Mouse (Mus musculus): ENCODE results near the gene B3gnt6. TPM values are rescaled to one million over a fixed set of nuclear protein-coding genes. Genes with fewer than 3 reads are reported as not detected.
A peak's percentile ranks its signal among the peaks of the same experiment; 100 is the strongest.
"Not testable (repeated sequence)": the region's sequence is repeated elsewhere in the genome, so short reads cannot be mapped to it uniquely, and the experiment has no call there.

B3gnt6 gene
- total RNA-seq (2021), result 1 to 10 TPM in 1 of 2 experiments, under 1 TPM in 1; 0.20 to 3.2 TPM
- long read RNA-seq, experiment 1, partial matches to known transcripts, result 3 of 5 reads
- long read RNA-seq, experiment 1, other reads (novel, unspliced or antisense), result 0 of 5 reads
- long read RNA-seq, experiment 2, result 0 reads

DNA sequence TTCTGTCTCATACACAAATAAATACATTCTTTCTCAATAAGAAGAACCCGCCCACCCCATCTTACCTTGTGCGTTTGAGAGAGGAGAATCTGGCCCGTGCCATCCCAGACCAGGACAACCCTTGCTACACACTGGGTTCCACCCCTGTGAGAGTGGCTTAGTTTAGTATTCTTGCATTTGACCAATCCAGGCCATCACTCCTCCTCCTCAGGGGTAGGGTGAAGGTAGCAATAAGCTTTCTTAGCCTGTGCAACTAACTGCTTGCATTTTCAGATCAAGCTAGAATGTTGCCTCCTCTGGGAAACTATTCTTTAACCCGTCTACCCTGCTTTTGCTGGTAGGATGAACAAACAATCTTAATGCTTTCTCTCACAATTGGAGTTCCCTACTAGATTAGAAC lies at the start of gene B3gnt6:
Gene B3gnt6 (minus strand): TSS at position 101 of the 400 bp plus-strand sequence.
- no peak for DNase-seq

DNA sequence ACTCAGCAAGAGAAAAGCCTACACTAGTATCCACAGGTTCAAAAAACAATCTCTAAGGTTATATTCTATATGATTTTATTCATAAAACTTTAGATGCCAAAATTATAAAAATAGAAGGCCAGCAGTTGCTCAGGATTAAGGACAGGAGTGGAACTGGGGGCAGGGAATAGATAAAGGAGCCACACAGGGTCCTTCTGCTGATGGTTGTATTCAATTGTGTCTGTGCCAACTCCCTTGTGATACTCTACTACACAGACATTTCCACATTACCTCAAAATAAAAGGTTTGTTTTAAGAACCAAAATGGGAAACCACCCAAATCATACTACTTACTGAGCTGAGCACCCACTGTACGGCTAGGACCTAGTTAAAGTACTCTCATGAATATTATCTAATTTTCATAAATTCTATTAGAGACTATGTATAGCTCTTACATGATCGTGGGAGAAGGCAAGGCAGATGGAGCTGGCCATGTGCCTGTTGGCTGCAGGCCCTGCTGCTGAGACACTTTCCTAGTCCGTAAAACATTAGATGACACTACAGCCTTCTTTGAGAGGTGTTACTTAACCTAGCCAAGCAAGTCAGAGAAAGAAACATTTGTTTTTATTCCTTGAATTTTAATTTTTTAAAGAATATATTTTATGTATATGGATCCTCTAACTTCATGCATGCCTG lies 37.5 kb upstream of the B3gnt6 start:
- no peak for DNase-seq

DNA sequence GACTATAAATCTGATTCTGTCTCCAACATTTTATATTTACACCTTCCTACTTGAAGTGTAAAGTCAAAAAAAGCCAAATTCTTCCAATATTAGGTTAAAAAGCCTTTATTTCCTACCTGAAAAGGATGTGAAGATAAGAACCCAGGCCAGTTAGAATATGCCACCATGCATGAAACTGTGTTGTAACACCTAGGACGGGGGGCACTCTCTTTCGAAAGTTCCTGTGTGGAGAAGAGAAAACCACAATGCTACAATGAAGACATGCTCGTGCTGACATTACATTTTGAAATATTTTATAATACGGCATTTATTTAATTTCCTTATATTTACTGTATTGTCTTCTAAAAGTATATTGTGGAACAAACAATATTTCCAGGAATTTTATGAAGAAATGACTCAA lies 24.5 kb upstream of the B3gnt6 start:
- DNase-seq, result no peak

DNA sequence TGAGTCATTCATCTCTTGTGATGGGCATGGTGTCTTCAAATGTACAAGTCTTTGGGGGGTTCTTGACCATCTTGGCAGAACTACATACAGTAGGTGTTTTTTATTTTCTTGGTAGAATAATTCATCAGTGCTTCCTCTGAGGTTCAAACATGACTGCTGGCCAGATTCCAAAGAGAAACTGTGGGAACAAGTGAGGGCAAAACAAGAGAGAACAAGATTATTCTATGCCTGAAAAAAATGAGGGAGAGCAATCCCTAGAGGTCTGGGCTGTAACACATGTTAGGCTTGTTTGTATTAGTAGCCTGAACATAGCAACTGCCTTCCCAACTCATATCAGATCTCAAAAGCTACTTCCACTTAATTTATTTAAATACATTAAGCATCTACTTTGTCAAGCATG lies 17.4 kb upstream of the B3gnt6 start:
- DNase-seq, result no peak

DNA sequence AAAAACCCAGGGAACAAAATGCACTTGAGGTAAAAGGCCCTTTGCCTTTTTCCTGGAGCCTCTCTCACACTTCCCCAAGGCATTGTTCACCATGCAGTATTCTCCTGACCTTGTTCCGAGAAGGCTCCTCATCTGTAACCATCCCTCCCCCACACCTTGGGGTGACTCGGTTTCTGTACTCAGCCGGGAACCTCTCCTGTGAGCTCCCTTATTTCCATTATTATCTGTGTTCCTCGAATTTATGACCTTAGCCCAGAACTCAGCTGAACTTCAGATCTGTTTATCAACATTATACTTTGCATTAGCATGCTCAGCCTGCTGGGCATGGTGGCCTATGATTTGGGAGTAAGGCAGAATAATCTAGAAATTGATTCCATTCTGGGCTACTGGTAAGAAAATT lies 3.7 kb upstream of the B3gnt6 start:
- no peak for DNase-seq

DNA sequence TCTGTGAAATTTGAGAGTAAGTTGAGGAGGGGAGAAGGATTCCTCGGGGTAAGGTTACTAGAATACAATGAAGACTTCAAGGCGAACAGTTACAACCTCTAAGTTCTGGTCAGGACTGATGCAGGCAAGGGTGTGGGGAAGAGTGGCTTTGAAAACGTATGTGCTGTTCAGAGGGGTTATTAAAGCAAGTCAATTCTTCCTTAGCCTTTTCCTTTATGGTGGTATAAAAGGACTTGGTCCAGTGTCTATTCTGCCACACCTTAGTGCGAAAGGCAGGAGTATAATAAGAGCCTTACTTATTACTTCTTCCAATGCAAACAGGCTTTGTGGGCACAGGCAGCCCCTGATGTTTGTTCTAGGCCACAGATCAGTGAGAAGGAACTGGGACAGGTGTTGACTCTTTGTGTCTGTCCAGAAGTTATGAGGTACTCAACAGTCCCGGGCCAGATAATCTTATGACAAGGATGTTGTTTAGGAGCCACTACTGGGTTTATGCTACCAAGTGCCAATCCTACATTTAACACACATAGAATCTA lies 2.3 kb upstream of the B3gnt6 start:
- DNase-seq, result no peak

DNA sequence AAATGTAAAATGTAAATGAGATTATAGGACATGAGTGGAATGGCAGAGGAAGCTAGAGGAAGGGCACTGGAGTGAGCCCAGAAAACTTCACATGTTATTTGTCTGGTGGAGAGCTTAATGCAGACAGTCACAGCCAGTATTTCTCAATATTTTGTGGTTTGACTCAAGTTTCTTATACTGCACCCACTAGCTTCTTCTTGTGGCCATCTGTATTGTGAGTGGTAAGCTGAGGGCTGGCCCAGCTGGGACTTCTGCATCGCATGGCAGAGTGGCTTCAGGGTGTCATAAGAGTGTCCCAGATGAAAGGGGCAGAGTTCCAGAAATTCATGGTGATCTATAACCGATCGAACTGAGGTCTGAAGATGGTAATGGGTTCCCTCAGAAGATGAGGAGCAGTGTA lies 1.1 kb upstream of the B3gnt6 start:
- DNase-seq, result no peak

DNA sequence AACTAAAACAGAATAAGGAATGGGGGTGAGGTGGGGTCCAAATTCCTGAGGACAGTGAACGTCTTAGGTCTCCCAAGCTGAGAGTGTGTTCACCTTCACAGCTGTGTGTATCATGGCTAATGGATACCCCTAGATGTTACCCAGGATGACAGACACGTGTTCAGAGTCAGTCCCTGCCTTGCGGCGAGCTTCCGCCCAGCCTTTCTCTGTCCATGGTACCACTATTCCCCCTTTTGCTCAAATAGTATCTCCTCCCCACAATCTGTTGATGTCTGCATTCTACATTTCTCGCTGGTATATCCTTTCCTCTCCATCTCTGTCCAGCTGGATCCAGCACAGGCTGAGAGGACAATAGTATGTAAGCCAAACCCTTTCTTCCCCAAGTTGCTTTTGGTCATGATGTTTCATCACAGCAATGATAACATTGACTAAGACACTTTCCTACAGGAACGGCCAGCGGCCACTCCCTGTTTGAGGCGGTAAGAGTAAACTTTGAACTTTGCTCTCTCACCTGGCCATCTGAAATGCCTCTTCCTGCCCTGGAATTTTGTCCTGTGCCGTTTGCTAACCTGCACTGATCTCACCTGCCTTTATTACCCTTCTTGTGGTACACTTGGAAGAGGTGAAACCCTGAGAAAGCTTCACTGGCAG lies 4.0 kb downstream of the B3gnt6 start:
- DNase-seq, result no peak

DNA sequence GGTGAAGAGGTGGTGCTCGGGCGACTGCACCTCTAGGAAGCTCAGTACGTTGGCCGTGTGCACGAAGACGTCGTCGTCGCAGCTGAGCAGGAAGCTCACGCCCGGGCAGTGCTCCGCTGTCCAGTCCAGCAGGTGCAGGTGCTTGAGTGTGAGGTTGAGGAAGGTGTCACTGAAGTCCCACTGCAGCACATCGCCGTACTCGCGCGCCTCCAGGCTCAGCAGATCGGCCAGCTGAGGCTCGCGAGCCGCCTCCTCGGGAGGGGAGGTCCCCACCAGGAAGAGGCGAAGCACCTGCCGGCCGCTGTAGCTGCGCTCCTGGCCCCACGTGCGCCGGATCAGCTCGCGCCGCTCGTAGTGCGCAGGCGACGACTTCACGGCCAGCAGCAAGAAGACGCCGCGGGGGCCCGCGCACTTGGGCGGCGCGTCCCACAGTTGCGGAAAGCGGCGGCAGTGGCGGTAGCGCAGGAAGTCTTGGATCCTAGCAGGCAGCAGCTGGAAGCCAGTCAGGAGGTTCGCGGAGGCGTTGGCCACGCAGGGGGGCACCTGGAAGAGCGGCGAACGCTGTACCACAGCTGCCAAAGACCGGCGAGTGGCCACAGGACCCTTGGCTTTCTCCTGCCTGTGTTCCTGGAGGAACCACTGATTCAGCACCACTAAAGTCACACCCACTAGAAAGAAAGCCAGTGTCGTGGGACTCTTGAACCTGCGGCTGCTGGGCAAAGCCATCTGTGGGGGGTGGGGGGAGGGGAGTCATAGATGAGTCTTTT lies 5.1 kb downstream of the B3gnt6 start:
- peak; percentile 30 to 48 for DNase-seq

DNA sequence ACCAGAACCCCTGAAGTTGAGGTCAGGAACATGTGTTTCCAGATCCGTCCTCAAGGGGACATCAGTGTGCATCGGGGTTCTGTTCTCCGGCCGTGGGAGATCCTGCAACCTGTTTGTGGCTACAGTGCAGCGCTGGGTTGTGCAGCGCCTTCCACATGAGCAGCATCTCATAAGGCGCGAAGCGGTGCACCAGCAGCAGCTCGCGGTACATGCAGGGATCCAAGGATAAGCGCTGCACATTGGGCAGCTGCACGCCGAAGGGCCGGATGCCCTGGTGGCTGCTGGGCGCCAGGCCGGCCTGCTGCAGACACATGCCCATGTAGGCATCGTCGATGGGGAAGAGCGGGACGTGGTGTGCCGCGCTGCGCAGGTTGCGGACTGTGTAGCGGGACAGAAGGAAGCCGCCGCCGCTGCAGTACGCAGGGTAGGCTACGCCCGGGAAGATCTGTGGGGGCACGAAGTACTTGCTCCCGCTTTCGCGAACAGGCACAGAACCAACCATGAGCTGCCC lies 5.7 kb downstream of the B3gnt6 start:
- DNase-seq, result peak; percentile 38 to 57

DNA sequence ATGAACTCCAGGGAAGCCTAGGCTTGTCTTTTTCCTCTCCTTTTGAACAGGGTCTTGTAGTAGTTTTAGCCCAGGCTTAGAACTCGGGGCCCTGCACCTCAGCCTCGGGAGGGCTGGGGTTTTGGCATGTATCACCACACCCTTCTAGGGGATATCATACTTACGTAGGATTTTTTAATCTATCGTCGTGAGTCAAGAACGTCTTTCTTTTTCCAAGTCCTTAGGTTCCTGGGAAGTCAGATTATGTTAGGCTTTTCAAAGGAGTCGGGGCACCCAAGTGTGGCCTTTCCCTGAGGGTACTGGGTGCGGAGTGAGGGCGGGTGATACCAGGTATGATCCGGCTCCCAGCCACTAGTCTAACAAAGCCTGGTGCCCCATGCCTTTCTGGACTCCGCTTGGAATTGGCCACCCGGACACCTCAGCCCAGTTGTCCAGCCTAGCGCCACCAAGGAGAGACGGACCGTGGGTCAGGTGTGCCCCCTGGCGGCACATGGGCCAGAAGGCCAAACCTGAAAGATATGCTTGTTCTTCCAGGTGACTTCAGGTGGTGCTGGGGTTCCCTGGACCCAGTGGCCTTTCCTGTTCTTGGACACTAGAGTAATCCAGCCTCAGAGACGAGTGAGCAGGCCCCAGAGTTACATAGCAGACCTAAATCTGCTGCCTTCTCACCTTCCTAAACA lies 7.6 kb downstream of the B3gnt6 start:
- DNase-seq, result peak; percentile 27 to 60

DNA sequence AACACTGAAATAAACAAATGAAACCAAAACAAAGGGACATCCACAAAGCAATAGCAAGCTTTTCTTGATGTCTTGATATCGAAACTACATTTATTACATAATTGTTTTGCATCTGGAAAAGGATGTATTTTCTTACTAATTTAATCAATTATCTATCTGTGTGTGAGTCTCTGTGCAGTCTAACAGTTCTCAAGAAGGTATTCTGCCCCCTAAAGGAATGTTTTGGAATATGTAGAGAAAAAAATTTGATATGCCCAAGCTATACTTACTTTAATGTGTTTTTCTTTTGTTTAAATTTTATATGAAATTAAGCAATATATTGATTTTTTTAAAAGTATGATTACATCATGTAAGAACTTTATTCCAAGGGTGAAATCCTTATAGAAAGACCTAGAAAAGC lies 8.7 kb downstream of the B3gnt6 start:
- no peak for DNase-seq

DNA sequence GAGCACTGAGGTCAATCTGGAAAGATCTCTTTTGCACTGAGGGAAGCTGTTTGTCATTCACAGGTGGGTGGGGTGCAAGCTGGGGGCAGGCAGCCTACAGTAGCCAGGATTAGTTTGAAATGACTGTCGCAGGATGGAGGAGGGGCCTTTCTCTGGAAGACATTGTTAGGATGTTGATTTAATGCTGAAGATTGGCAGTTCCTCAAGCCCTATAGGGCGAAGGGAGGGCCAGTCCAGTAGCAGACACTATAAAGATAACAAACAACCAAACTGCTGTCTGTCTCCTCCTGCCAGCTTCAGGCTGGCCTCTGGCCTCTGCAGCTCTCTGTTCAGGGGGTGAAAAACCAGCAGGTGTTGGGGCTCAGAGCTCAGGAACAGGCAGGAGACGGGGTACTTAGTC lies 9.5 kb downstream of the B3gnt6 start:
- no peak for DNase-seq

DNA sequence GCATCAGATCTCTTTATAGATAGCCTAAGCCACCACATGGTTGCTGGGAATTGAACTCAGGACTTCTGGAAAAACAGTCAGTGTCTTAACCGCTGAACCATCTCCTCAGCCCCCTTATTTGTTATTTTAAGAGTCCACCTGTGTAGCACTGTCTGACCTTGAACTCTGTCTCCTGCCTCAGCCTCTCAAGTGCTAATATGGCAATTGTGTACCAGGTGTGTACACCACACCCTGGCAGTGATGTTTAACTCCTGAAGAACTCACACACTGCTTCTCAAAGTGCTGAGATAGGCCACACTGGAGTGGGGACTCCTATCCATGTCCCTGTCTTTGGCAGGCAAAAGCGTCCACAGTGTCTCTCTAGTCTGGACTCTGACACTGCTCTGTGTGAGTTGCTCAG lies 10.6 kb downstream of the B3gnt6 start:
- no peak for DNase-seq

DNA sequence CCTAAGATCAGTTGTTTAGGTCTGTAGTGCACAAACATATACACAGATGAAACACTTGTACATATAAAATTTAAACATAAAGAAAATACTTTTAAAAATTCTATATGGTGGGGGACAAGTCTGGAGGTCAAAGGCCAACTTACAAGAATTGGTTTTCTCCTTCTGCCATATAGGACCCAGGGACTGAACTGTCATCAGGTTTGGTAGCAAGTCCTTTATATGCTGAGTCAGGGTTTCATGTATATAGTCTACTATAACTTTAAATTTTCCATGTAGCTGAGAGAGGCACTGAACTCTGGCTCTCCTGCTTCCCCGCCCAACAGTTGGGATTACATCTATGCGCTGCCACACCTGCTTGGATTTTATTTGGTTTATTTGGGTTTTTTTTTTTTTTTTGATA lies 11.0 kb downstream of the B3gnt6 start:
- no peak for DNase-seq

DNA sequence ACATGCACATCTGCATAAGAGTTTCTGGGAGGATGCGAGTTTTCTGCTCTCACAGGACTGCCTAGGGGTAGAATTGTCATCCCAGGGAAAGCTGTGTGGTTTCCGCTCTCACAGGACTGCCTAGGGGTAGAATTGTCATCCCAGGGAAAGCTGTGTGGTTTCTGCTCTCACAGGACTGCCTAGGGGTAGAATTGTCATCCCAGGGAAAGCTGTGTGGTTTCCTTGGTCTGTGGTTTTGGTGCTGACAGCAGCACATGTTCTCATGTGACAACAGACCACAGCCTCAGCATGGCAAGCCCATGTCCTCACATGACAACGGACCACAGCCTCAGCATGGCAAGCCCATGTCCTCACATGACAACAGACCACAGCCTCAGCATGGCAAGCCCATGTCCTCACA lies 11.9 kb downstream of the B3gnt6 start:
- not testable (repeated sequence) for DNase-seq

DNA sequence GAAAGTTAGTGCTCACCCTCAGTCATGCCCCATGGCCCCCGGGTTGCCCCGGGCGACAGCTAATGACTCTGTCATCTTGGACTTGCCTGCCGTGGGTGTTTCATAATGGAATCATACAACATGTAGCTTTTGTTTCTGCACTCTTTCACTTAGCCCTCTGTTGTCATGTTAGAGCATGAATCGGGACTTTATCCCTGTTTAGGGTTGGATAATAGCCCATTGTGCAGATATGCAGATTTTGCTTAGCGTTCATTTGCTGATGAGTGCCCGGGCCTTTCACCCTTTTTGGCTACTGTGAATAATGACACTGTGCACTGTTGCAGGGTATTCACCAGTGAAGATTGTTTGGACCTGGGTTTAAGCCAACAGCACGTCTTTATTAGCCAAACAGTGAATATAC lies 12.6 kb downstream of the B3gnt6 start:
- no peak for DNase-seq

DNA sequence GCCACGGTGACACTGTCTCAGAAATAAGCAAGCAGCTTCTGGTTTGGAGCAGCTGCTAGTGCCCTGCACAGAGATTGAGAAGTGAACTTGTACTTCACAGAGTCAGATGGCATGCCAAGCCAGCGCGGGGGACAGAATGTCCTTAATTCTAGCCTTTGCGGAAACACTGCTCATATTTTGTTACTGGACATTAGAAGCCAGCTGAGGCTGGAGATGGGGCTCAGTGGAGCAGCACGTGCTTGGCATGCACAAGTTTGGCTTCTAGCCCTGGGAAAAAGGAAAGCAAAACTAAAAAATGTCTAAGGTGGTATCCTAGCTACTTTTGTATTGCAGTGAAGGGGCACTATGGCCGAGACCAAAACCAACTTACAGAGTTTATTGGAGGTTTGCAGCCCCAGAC lies 14.0 kb downstream of the B3gnt6 start:
- peak in 1 of 2 experiments; percentile 8 for DNase-seq

DNA sequence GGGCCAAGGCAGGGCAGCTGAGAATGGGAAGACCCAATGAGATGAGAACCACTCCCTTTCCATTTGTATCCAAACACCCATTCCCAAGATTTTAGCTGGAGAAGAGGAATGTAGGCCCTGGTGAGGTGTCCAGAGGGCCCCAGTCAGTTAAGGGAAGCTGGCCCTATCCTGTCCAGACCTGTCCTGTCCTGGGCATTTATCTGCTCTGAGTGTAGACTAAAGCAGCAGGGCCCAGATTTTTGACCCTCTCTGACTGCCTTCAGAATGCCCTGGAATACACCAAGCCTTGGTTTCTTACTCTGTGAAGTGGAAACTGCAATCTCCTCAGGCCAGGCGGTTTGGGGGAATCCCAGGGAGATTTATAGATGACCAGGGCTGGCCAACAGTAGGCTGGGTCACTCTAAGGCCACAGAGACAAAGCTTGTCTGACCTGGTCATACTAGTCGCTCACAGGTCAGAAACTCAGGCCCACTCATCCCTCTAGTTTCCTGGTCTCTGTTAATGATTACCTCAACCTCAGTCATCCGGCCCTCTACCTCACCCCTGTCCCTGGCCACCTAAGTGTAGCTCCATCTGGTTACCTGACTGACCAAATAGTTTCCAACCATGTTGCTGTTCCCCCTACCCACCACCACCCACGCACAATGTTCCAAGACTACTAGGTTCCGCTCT lies 20.6 kb downstream of the B3gnt6 start:
- no peak for DNase-seq

DNA sequence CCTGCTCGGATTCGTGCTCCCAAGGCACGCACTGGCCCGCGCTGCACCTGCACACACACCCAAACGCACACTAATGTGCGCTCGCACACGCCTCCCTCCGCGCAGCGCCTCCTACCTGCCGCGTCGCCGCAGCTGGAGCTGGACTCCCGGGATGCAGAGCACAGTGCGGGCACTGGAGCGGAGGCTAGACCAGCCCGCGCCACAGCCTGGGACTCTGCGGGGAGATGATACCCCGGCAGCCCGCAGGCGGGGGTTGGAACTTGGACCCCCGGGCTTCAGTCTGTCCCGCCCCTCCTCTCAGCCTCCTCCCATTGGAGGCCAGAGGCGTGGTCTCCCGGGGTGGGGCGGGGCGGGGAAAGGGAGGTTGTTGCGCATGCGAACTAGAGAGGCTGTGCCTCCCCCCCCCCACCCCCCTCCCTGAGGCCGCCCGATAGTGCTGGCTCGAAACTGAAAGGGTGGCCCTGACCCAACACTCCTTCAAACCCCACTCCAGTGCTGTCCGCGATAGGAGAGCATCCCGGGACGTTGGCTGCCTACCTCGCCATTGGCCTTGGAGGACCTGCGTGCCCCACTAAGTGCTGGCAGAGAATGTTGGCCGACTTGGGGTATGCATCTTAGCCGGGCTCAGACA lies 21.2 kb downstream of the B3gnt6 start, which contains the start of gene Capn5:
Gene Capn5 (minus strand): TSS at position 346 of the 631 bp plus-strand sequence.
- peak; percentile 72 to 80 for DNase-seq

DNA sequence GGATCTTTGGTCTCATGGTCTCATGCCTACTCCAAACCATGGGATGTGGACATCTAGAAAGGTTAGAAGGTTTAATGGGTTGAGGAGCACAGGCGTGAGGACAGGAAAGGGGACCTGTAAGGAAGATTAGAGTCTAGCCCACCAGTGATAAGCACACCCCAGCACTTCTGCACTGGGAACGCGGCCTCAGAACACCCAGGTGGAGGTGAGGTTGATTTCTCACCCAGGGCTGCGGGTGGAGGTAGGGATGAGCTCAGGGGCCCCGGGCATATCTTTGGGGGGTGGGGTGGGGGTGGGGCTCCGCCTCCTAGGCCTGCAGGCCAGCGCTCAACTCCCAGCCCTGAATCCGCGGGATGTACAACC lies 21.7 kb downstream of the B3gnt6 start:
- DNase-seq, result no peak
